Mouse (Mus musculus): ENCODE data around the gene Sorcs2. TPM values are rescaled to one million over a fixed set of nuclear protein-coding genes. Genes with fewer than 3 reads are reported as not detected.
"Not testable (repeated sequence)": the region's sequence is repeated elsewhere in the genome, so short reads cannot be mapped to it uniquely, and the experiment has no call there.

The Sorcs2 gene
- total RNA-seq, 2 experiments from 2014 or later: 49.2 to 54.8 TPM

- H3K27ac ChIP-seq: peak overlapping the region; percentile 90
- DNase-seq (ENCODE audit: low spot score in 2 of 2): peak; percentile 23 to 59
- TF ChIP-seq CTCF (conservative IDR thresholded peaks at IDR 0.05): no peak
- no peak overlapping the region for H3K4me3 ChIP-seq
Observed at GRCm38 (mm10) chr5:36258387-36259181, 139.4 kb downstream of the Sorcs2 start.

- Histone ChIP-seq H3K4me3 (no peak overlapping the region), H3K27ac (peak overlapping the region; percentile 90; the same call in 1 of the 2 replicates)
- no peak for DNase-seq (ENCODE audit: low spot score in 2 of 2)
- no peak for TF ChIP-seq CTCF (conservative IDR thresholded peaks at IDR 0.05)
Observed at GRCm38 (mm10) chr5:36257008-36257407, 140.9 kb downstream of the Sorcs2 start.

GRCm38 (mm10) chr5:36254642-36255516 lies 143.1 kb downstream of the Sorcs2 start:
- H3K27ac ChIP-seq: no peak overlapping the region
- no peak overlapping the region for H3K4me3 ChIP-seq
- DNase-seq (ENCODE audit: low spot score in 2 of 2): no peak
- TF ChIP-seq CTCF (conservative IDR thresholded peaks at IDR 0.05): no peak

GRCm38 (mm10) chr5:36252746-36253504 lies 145.0 kb downstream of the Sorcs2 start:
- no peak overlapping the region for H3K27ac ChIP-seq
- DNase-seq (ENCODE audit: low spot score in 2 of 2): no peak
- no peak for TF ChIP-seq CTCF (conservative IDR thresholded peaks at IDR 0.05)
- no peak overlapping the region for H3K4me3 ChIP-seq

GRCm38 (mm10) chr5:36248022-36248421 lies 149.9 kb downstream of the Sorcs2 start:
- Histone ChIP-seq H3K27ac (no peak overlapping the region), H3K4me3 (no peak overlapping the region)
- no peak for DNase-seq (ENCODE audit: low spot score in 2 of 2)
- no peak; the same call in 1 of the 2 replicates for TF ChIP-seq CTCF (conservative IDR thresholded peaks at IDR 0.05)

GRCm38 (mm10) chr5:36237526-36237925 lies 160.4 kb downstream of the Sorcs2 start:
- H3K4me3 ChIP-seq; DNase-seq (ENCODE audit: low spot score in 2 of 2); H3K27ac ChIP-seq: not testable (repeated sequence)

GRCm38 (mm10) chr5:36230301-36230780 lies 167.6 kb downstream of the Sorcs2 start:
- no peak for DNase-seq (ENCODE audit: low spot score in 2 of 2)
- TF ChIP-seq CTCF (conservative IDR thresholded peaks at IDR 0.05): no peak
- Histone ChIP-seq H3K27ac (no peak overlapping the region), H3K4me3 (no peak overlapping the region)

- no peak for TF ChIP-seq CTCF (conservative IDR thresholded peaks at IDR 0.05)
- no peak overlapping the region for H3K4me3 ChIP-seq
- no peak overlapping the region for H3K27ac ChIP-seq
- DNase-seq (ENCODE audit: low spot score in 2 of 2): no peak
Observed at GRCm38 (mm10) chr5:36228405-36229370, 169.3 kb downstream of the Sorcs2 start.

- peak; percentile 48 to 80 for DNase-seq (ENCODE audit: low spot score in 2 of 2)
- H3K4me3 ChIP-seq: no peak overlapping the region
- H3K27ac ChIP-seq: peak overlapping the region; percentile 80
- TF ChIP-seq CTCF (conservative IDR thresholded peaks at IDR 0.05): no peak
Observed at GRCm38 (mm10) chr5:36226296-36226695, 171.6 kb downstream of the Sorcs2 start.

GRCm38 (mm10) chr5:36225855-36226254 lies 172.1 kb downstream of the Sorcs2 start:
- TF ChIP-seq CTCF (conservative IDR thresholded peaks at IDR 0.05): no peak
- Histone ChIP-seq H3K4me3 (no peak overlapping the region), H3K27ac (peak overlapping the region; percentile 80)
- DNase-seq (ENCODE audit: low spot score in 2 of 2): no peak

GRCm38 (mm10) chr5:36223787-36224186 lies 174.2 kb downstream of the Sorcs2 start:
- peak; percentile 89 for TF ChIP-seq CTCF (conservative IDR thresholded peaks at IDR 0.05)
- no peak overlapping the region for H3K27ac ChIP-seq
- no peak overlapping the region for H3K4me3 ChIP-seq
- peak; percentile 69 to 81 for DNase-seq (ENCODE audit: low spot score in 2 of 2)
